Mouse (Mus musculus) right cerebral cortex, adult 2 months (tissue): ENCODE measurements around the gene Dbndd2.
A peak's percentile ranks its signal among the peaks of the same experiment; 100 is the strongest.

Source experiments
- DNase-seq, 2 experiments: peaks; one replicate each; pipeline ENCODE4 v3.0.0; 2021 to 2022; ENCODE audit warnings: low spot score in 2 of 2

Gene Dbndd2

DNA sequence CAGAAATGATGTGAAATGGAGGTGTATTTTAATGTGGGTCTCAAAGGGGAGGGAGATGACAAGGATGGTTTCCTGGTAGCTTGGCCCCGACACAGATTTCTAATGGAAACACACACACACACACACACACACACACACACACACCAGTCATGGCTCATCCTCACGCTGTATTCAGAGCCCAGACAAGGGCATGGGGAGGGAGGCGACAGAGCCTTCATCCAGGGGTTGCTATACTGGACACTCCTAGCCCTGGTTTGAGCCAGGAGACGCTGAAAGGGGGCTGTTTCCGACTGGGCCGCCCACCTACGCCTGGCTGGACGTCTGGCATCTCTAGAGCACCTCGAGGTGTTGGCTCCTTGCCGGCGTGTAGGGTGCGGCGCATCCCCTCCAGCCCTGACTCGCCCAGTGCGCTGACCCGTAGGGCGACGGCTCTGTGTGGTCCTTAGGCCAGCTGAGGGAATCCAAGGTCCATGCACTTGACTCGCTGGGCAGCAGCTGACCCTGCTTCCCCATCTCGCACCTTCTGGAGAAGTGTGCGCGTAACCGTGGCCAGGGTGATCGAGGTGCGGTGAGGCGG is at the start of gene Dbndd2:
Gene Dbndd2, plus strand, starts transcription at position 426 of the 577 bp plus-strand sequence.
- DNase-seq = no peak

- DNase-seq = peak in 1 of 2 experiments; percentile 18
Measured at GRCm38 (mm10) chr2:164436215-164436913, 49.5 kb upstream of the Dbndd2 start.

GRCm38 (mm10) chr2:164436961-164437360 is 48.9 kb upstream of the Dbndd2 start:
- DNase-seq = no peak

GRCm38 (mm10) chr2:164437710-164438109 is 48.2 kb upstream of the Dbndd2 start:
- no peak for DNase-seq

GRCm38 (mm10) chr2:164438257-164438656 is 47.6 kb upstream of the Dbndd2 start:
- no peak for DNase-seq

GRCm38 (mm10) chr2:164439001-164439421 is 46.9 kb upstream of the Dbndd2 start:
- peak in 1 of 2 experiments; percentile 25 for DNase-seq

DNA sequence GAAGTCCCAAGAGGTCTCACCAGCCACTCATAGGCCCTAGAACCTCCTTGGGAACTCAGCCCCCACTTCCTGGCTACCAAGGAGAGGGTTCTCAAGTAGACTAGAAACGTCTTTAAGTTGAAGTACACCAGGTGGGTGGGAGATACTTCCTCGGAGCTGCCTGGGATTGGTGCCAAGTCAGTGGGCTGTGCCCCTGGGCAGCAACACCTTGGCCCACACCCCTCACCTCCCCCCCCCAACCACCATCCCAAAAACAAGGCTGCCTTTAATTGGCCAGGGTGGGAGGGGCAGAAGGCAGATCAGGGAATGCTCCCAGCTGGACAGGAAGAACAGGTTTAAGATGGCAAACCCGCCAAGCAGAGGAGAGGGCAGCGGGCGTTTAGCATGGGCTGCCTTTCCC is 45.6 kb upstream of the Dbndd2 start:
- no peak for DNase-seq

GRCm38 (mm10) chr2:164441155-164441554 is 44.8 kb upstream of the Dbndd2 start:
- no peak for DNase-seq

GRCm38 (mm10) chr2:164441731-164442130 is 44.2 kb upstream of the Dbndd2 start:
- no peak for DNase-seq

DNA sequence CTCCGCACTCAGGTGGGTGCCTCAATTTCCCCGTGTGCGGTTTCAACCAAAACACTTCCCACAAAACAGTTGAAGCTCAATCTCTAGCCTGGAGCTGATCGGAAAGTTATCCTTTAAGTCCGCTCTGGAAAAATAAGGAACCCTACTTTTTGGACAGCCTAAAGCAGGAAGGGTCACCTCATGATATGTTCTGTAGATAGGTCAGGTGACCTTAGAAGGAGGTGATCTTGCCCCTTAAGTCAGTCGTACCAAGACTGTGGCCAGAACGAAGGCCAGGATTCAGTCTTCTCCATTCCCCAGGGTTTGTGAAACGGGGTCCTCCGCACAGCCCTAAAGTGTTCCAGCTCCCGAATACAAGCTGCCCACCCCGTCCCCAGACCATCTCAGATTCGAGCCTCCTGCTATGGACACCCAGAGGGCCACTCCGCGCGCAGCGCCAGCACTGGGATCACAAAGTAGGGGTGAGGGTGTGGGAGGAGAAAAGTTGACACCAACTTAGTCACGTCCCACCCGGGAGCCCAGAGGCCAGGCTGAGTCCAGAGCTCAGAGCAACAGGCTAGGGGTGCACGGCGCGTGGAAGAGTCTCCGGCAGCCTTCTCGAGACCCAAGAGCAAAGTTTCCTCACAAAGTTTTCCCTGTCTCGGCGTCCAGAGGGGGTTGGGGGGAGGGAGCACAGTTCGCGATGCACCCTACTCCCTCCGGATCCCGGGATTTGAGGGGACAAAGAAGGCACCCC is 43.4 kb upstream of the Dbndd2 start:
- DNase-seq = no peak

- DNase-seq = peak; percentile 57 to 76
Measured at GRCm38 (mm10) chr2:164443051-164443437, 42.9 kb upstream of the Dbndd2 start.

- DNase-seq = no peak
Measured at GRCm38 (mm10) chr2:164443460-164444000, 42.4 kb upstream of the Dbndd2 start, which contains the start of gene Sdc4. TSS of gene Sdc4 (minus strand) at chr2:164443887.

DNA sequence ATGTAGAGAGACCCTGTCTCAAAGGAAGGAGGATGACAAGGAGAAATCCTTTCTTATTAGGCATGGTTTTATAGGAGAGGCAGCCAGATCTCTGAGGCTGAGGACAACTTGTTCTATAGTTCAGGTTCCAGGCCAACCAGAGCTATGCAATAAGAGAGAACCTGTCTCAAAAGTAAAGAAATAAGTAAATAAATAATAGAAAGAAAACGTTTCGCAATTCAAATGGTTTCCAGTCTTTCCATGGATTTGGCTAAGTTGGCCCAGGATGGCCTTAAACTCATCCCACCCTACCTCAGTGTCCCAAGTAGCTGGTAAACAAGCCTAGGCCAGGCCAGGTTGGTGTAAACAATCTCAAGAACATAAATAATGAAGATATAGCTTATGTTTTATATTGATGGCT is 41.2 kb upstream of the Dbndd2 start:
- no peak for DNase-seq

- DNase-seq = no peak
Measured at GRCm38 (mm10) chr2:164445399-164446085, 40.4 kb upstream of the Dbndd2 start.

DNA sequence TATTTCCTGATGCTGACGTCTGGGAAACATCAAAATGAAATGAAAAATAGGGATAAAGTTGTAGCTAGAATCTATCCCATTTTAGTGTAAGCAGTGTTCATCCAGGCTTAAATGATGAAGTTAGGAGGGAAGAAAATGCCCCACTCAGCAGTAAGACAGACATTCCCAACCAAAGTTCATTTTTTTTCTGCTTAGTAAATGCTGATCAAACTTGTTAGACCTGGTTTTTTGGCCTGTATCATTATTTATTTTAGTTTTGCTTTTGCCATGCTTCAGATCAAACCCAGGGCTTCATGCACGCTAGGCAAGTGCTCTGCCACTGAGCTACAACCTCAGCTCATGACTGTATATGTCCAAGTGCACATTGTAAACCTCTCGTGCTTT is 39.8 kb upstream of the Dbndd2 start:
- DNase-seq = no peak

DNA sequence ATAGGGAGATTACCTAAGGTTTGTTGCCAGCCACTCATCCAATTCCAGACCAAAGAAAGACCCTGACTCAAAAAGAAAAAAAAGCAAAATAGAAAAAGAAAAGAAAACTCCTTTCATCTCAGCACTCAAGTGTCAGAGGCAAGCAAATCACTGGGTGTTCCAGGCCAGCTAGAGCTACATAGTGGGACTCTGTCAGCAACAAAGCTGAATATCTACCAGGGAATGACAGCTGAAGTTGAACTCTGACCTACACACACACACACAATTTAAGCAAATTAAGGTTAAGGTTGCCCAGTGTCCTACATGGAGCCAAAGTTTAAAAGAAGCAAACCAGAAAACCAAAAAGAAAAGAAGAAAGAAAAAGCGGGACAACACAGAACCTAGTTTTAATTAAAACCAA is 37.8 kb upstream of the Dbndd2 start:
- DNase-seq = no peak

GRCm38 (mm10) chr2:164448921-164449320 is 37.0 kb upstream of the Dbndd2 start:
- DNase-seq = no peak

DNA sequence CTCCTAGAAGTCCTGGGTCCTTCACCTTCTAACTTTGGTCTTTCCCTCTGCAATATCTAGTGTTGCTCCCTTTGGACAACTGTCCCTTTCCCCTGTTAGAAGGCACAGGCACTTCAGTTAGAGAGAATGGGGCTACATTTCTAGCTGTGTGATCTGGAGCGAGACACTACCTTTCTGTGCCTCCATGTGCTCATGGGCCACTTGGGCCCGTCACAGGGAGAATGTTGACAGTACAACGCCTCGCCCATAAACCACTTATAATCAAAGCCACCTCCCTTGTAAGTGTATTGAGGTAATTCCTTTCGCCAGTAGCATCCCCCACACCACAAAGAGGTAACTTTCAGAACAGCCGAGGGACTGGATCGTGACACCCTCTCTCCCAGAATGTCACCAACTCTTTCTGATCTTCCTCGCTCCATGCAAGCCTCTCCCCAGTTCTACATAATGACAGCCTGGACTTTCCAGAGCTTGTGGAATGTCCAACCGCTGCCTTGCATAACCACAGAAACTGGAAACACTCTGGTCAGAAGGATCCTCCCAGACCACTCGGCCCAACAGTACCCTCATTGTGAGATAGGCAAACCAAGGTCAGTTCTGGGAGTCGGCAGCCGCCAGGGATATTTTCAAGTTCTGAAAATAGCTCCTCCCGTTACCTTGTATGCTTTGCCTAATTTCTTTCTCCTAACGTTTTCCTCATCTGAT is 36.4 kb upstream of the Dbndd2 start:
- no peak for DNase-seq

DNA sequence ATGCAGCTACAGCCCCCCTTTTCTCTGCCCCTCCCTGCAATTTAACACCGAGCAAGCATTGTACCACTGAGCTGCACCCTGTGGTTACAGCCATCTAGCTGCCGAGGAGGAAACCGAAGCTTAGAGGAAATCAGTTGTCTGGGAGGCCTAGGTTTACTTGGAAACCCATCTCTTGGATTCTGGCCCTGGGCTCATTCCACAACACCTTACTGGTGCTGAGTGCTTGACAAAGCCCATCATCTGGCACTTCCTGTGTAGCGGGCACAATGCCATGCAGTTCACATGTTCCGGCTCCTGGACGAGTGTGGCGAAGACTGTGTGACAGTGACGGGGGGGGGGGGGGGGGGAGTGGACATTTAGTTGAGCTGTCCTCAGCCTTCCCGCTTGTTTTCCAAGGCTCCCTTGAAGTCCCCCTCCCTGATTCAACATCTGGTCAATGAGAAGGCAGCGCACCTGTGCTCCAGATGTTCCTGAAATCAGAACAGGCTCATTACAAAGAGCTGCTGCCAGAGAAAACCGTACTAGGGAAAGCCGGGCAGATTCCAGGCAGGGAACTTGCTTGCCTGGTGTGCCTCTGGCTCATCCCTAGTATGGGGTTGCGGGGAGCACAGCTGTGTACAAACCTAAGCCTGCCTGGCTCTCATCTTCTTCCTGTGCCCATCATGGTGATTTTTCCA is 33.8 kb upstream of the Dbndd2 start:
- no peak for DNase-seq

GRCm38 (mm10) chr2:164453047-164453757 is 32.7 kb upstream of the Dbndd2 start:
- no peak for DNase-seq
